Mouse (Mus musculus) megakaryocyte-erythroid progenitor cell, adult 5-6 weeks (primary cell): ENCODE data around the gene Tra2a. TPM values are rescaled to one million over a fixed set of nuclear protein-coding genes. Genes with fewer than 3 reads are reported as not detected.
A peak's percentile ranks its signal among the peaks of the same experiment; 100 is the strongest.

Experiments
- ATAC-seq: replicated peaks from 2 replicates; pipeline ENCODE4 v1.8.0; 2016; ENCODE audit warnings: mild to moderate bottlenecking, inconsistent platforms; ENCODE audit not compliant: severe bottlenecking, poor library complexity, low FRiP score, low TSS enrichment
- total RNA-seq, 2 experiments: library from RNA; stranded (forward) in 1 of 2; stranded (reverse) in 1 of 2; fragments of 200-1000, 215-1000 nt in 1 of 2; fragments of >200 nt in 1 of 2; fragmentation: Nextera tagmentation in 1 of 2; gene quantifications; 2 replicates each; pipeline ENCODE4 v1.2.3; 2014 to 2017

The Tra2a gene
- total RNA-seq, 2 experiments from 2014 or later, result 193 to 198 TPM

DNA sequence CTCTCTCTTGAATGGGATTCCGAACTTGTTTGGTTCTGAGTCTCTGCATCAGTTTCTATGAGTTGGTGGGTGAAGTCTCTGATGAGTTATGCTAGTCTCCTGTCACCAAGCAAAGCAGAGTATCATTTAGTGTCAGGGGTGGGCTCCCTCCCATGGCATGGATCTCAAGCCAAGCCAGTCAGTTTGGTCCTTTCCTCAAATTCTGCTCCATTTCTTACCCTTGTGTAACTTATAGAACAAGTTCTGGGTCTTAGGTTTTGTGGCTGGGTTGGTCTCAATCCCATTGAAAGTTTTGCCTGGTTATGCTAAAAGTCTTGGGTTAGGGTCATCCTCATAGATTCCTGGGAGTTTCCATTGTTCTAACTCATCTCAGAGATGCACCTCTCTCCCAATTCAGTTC, 21.5 kb downstream of the Tra2a start:
- no peak for ATAC-seq

DNA sequence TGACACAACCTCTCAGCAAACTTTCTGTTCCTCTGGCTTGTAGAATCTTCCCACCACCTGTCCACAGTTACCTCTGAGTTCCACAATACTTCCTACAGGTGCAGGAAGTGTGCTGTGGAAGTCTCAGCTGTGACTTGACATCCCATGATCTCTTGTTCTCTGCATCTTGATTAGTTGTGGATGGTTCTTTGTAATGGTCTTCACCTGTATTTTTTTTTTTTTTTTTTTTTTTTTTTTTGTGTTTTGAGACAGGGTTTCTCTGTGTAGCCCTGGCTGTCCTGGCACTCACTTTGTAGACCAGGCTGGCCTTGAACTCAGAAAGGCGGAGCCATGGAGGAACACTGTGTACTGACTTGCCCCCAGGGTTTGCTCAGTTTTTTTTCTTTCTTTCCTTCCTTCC, 22.3 kb downstream of the Tra2a start:
- ATAC-seq, result no peak

DNA sequence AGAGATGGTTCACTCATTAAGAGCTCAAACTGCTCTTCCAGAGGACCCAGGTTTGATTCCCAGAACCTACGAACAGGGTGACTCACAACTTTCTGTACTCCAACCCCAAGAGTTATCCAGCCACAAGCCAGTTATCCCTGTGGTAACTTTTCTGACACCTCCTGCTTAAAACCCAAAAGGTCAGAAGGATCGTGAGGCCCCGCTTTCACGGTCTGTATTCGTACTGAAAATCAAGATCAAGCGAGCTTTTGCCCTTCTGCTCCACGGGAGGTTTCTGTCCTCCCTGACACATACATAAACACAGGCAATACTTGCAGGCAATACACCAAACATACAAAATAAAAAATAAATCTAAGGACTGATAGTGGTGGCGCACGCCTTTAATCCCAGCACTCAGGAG, 27.5 kb downstream of the Tra2a start:
- peak; percentile 100 for ATAC-seq

DNA sequence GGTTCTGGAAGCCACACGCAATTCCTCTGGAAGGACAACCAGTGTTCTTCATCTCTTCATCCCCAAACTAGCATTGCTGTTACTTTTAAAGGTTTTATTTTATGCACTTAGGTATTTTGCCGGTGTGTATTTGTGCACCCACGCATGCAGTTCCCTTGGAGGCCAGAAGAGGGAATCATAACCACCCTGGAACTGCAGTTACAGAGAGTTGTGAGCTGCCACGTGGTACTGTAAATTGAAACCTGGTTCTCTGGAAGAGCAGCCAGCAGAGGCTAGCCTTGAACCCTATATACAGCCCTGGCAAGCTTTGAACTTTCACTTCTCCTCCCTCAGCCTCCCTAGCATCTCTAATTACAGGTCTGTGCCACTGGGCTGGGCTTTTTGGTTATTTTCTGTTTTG, 30.5 kb downstream of the Tra2a start:
- peak; percentile 83 for ATAC-seq

DNA sequence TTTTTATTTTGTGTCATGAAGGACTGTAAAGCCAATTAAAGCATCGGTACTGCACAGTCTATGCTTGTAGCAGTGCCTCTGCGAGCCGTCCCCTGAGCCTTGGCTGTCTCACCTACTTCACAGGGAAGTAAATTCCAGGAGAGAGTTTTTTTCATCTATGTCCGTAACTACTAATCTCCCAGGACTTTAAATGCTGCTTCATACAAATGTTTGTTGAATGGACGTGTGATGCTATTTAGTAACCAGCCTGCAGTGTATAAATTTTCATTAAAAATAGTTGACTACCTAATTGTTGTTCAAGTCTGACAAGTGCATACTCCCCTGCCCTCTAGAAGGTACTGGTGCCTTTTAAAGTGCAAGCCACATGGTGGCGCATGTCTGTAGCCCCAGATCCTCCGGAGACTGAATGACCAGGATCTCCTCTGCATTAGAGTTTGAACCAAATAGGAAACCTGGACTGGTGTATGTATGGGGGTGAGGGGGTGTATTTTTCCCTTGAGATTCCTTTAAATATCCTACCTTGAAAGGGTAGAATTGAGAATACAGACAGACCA, 35.6 kb downstream of the Tra2a start:
- ATAC-seq, result peak; percentile 82

DNA sequence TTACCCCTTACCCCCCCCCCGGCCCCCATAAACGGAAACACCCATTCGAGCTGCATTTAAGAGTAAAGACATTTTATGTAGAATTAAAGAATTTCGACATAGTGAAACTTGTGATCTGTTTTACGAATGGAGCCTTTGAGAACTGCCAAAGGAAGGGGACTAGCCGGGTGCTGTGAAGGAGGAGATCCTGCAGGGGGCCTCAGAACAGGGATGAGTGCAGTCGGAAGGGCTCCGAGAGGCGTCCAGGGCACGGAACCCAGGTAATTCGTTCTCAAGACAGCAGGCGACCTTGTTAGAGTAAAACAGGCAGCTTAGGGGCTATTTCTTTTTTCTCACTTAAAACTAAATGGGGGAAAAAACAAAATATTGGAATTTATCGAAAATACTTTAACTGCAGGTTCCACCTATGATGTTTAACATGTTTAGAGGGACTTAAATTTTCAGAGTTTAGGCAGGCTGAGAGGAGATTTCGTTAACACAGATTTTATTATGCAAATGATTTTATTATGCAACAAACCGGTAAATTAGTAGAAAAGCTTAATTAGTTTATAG, 36.6 kb downstream of the Tra2a start:
- ATAC-seq, result peak; percentile 90

- ATAC-seq, result no peak
Measured at GRCm38 (mm10) chr6:49225728-49226123, 38.1 kb downstream of the Tra2a start.

- ATAC-seq, result no peak
Measured at GRCm38 (mm10) chr6:49224923-49225727, 38.7 kb downstream of the Tra2a start.

GRCm38 (mm10) chr6:49221906-49222305, 41.9 kb downstream of the Tra2a start:
- ATAC-seq, result no peak

DNA sequence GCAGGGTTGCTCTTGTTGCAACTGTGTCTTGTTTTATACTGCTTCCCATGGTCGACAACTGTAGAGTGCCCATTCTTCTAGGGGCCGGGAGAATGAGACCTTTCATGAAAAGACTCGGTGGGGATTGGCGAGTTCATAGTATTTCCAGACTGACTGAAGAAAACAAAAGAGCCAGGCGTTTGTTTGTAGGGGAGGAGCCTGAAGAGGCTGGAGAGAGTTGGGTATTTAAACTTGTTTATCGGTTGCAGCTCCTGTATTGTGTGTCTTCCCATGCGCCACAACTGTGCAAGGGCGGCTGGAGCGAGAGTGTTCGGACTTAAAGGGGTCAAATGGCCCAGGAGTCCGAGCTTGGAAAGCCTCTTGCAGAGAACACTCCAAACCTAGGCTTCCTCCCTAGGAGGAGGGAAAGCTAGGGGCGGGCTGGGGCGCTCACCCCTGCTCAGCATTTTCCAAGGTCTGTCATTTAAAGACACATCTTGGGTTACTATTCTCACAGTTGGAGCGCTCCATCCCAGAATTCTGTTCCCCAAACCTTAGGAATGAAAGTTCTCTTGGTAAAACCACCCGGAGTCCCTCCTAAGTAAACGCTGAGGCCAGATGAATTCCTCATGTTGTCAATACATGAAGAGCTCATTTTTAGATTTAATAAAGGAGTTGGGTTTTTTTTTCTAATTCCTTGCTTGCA, 43.8 kb downstream of the Tra2a start:
- ATAC-seq, result no peak

DNA sequence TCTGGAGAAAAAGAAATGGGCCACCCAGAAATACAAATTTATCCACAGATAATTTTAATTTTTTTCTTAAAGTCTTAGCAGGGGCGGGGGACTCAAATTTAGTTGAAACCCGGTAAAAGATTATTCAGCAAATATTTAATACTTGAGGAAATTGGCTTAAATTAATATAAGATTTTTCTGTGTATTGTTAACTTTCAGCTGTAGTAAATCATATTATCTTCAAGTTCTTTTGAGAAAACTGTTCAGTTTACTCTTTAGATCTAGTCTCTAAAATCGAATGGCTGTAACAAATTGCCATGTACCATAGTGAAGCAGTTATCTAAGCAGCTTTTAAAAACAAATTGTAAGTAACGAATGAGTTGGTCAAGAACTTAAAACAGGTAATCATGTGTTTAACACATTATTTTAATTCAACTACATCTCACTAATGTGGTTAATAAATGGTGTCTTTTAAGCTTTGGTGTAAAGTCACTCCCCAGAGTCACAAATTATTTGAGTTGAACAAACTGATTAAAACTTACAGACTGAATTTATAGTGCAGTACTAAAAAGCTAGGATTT, 44.8 kb downstream of the Tra2a start:
- ATAC-seq, result no peak

DNA sequence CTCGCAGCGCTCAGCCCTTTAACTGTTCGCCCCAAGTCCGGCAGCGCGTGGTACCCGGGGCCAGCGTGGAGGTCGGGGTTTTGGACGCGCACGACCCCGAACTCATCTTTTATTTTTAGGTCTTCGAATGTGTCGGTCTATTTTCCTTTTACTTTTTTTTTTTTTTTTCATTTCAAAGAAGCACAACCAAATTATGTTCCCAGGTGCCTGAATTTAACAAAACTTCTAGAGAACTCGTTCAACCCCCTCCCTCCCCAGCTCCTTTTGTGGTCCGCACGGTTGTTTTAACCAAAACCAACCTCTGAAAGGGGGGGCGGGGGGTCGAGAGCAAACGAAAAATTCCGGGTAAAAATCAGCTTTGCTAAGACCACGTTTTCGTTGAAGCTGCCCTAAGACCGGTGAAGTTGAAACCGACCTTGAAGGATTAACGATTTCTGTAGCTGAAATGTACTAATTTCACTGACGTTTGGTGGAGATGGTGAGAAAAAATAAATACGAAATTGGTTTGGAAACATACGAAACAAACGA, 45.5 kb downstream of the Tra2a start:
- ATAC-seq, result no peak

- ATAC-seq, result peak; percentile 97
Measured at GRCm38 (mm10) chr6:49217581-49218274, 46.1 kb downstream of the Tra2a start.

DNA sequence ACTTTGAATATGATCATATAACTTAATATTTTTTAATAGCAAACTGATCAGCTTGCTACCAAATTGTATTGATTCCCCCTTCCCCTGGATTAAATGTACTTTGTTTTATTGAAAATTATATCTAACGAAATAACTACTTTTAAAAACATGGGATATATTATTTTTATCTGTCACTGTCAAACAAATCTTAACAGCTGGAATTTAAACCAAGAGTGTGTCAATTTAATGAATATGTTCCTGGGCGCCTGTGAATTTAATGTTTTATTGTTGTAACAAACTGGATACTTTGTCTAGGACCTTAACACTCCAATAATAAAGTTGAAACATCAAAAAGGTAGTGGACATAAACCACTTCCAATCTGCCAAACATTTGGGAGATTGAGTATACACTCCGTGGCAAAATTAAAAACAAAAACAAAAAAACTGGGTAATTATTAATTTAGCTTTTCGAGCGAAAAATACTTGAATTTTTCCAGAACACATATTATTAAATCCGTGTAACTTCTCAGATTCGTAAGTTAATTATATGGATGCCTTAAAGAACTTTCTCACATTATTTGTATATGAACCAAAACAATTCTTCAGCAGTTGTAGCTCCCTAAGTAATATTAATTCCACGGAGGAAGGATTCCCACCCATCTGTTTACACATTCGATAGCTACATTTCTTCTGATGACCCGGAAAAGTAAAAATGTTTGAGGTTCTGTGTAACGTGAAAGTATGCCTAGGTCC, 46.9 kb downstream of the Tra2a start:
- ATAC-seq, result no peak

GRCm38 (mm10) chr6:49215748-49216585, 47.9 kb downstream of the Tra2a start:
- no peak for ATAC-seq

DNA sequence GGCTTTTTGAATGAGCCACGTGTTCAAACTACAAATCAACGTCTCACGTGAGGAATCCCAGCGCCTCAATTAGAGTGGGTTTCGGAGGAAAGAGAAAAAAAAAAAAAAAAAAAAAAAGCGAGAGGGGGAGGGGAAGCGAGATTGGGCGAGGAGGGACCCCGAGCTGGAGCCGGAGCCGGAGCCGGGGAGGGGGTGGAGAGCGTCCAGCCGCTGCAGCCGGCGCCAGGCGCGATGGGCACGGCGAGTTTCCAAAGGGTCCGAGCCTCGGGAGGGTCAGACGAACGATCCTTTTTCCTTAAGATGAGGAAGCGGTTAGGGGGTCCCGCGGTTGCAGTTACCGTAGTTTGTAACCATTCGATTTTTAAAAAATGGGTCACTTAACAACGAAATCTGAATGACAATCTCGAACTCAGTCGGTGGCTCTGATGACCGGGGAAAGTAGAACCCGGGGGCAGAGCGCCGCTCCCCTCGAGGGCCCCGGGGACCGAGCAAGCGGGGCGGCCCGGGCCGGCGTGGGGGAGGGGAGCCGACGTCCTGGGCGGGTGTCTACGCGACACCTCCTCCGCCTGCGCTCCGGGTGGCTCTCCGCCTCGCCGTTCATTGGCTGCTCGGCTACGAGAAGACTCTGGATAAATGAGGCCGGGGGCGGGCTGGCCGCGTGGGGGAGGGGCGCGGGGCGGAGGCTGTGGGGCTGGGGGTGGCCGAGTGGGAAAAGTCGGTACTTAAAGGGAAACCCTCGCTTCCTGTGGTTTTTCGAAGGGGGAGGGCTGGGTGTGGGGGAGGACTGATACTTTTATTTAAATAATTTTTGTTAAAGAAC, 48.7 kb downstream of the Tra2a start, which contains the start of gene Igf2bp3:
TSS of gene Igf2bp3 (minus strand) at position 30 of the 820 bp plus-strand sequence.
- ATAC-seq, result no peak
